Comparison of ENCODE assay signal across 23 mouse cellular contexts in genomic region chr13:58902313-58902712, GRCm38 (mm10).
DNase-seq lines count a peak whose midpoint lies in the region; ATAC-seq lines count a peak whose summit lies in the region.
"Had no signal": no experiment of that assay in that cellular context is flagged by ENCODE, and none has a peak within 500 bp of the region (broad histone marks: within the 10 kb centered on the region; RNA-seq: fewer than 3 reads in every experiment).

No protein-coding gene starts in this region.

- no peak overlapping the region for H3K9ac ChIP-seq in midbrain, embryonic 15.5 days
- H3K9ac ChIP-seq: forebrain, postnatal 0 days; kidney, embryonic 15.5 days; liver, embryonic 13.5 days; midbrain, embryonic 12.5 days; neural tube, embryonic 12.5 days; stomach, embryonic 15.5 days had no signal

- 79% methylated on average over 8 of the region's 8 CpGs for WGBS in midbrain, embryonic 15.5 days
- WGBS in midbrain, embryonic 10.5 days = 81% methylated on average over 8 of the region's 8 CpGs

- H3K27me3 ChIP-seq in midbrain, embryonic 15.5 days (replicated peaks) = no peaks in the 10 kb centered on the region
- H3K27me3 ChIP-seq in midbrain, embryonic 10.5 days (ENCODE audit: low read depth, poor library complexity, severe bottlenecking) = no peaks in the 10 kb centered on the region; the same call in 1 of the 2 replicates
- H3K27me3 ChIP-seq: kidney, embryonic 15.5 days; liver, embryonic 13.5 days; midbrain, embryonic 12.5 days; neural tube, embryonic 12.5 days; stomach, embryonic 15.5 days had no signal

- H3K4me3 ChIP-seq in midbrain, embryonic 15.5 days = no peak overlapping the region
- no peak overlapping the region for H3K4me3 ChIP-seq in midbrain, embryonic 10.5 days
- H3K4me3 ChIP-seq: heart, adult 2 months; kidney, embryonic 15.5 days; liver, embryonic 13.5 days; midbrain, embryonic 12.5 days; neural tube, embryonic 12.5 days; stomach, embryonic 15.5 days had no signal

- DNase-seq in cerebellum, postnatal 4 days (ENCODE audit: low spot score in 2 of 2) = no peak
- no peak for DNase-seq in midbrain, embryonic 10.5 days (ENCODE audit: low spot score)
- DNase-seq in cerebellum, postnatal 10 days = peak; percentile 40 to 51
- no peak for DNase-seq in layer of hippocampus, adult 18-20 months (ENCODE audit: low spot score in 2 of 2)
- DNase-seq in heart, adult 8-10 months (ENCODE audit: low spot score) = no peak
- DNase-seq: adrenal gland, postnatal 10 days; forebrain, postnatal 0 days; gastrocnemius, postnatal 25 days; heart, adult 2 months; kidney, adult 11 months; kidney, postnatal 36 days; liver, embryonic 13.5 days; lung, adult 2 months; lung, postnatal 14 days; right cerebral cortex, postnatal 4 days; thymus, adult 18-20 months; thymus, postnatal 36 days had no signal

- peak; percentile 67 for ATAC-seq in cerebellum, adult (ENCODE audit: insufficient number of reproducible peaks, low FRiP score, low TSS enrichment)
- ATAC-seq in midbrain, embryonic 15.5 days (replicated peaks) = no peak
- ATAC-seq: forebrain, postnatal 0 days had no signal

- H3K4me1 ChIP-seq in midbrain, embryonic 15.5 days = peaks cover 34% of the 10 kb centered on the region
- H3K4me1 ChIP-seq in midbrain, embryonic 10.5 days = peaks cover 29% of the 10 kb centered on the region
- H3K4me1 ChIP-seq: kidney, embryonic 15.5 days; liver, embryonic 13.5 days; stomach, embryonic 15.5 days had no signal

- H3K36me3 ChIP-seq in midbrain, embryonic 15.5 days (replicated peaks) = peaks cover 5% of the 10 kb centered on the region; the same call in 1 of the 2 replicates
- H3K36me3 ChIP-seq in midbrain, embryonic 10.5 days = peaks cover 3% of the 10 kb centered on the region; the same call in 1 of the 2 replicates
- H3K36me3 ChIP-seq: kidney, embryonic 15.5 days; liver, embryonic 13.5 days; stomach, embryonic 15.5 days had no signal

- peak overlapping the region; percentile 25; the same call in 1 of the 2 replicates for H3K27ac ChIP-seq in midbrain, embryonic 15.5 days
- no peak overlapping the region for H3K27ac ChIP-seq in midbrain, embryonic 10.5 days (replicated peaks)
- H3K27ac ChIP-seq: heart, adult 2 months; kidney, embryonic 15.5 days; liver, embryonic 13.5 days; midbrain, embryonic 12.5 days; neural tube, embryonic 12.5 days; stomach, embryonic 15.5 days had no signal

- H3K9me3 ChIP-seq in midbrain, embryonic 15.5 days = no peaks in the 10 kb centered on the region
- H3K9me3 ChIP-seq in midbrain, embryonic 10.5 days (replicated peaks) = peaks cover 5% of the 10 kb centered on the region; the same call in 1 of the 2 replicates
- H3K9me3 ChIP-seq: neural tube, embryonic 12.5 days; stomach, embryonic 15.5 days had no signal

- no peak overlapping the region for H3K4me2 ChIP-seq in midbrain, embryonic 15.5 days
- H3K4me2 ChIP-seq: kidney, embryonic 15.5 days; liver, embryonic 13.5 days; midbrain, embryonic 12.5 days; neural tube, embryonic 12.5 days; stomach, embryonic 15.5 days had no signal

Comparison
In these comparisons a context has a peak if more than half of its experiments do, and no peak if none do; other contexts are left out.
1. DNase-seq: peak in cerebellum, postnatal 10 days (2 of 2); none in cerebellum, postnatal 4 days (0 of 2), midbrain, embryonic 10.5 days (single experiment), layer of hippocampus, adult 18-20 months (0 of 2) and heart, adult 8-10 months (single experiment).